Mouse (Mus musculus) G1E (cell line): ENCODE data around the gene Neb. TPM values are rescaled to one million over a fixed set of nuclear protein-coding genes. Genes with fewer than 3 reads are reported as not detected.

ENCODE experiments used
- ATAC-seq: 2 replicates; pipeline ENCODE4 v1.8.0; 2016; ENCODE audit warnings: mild to moderate bottlenecking; ENCODE audit not compliant: insufficient number of reproducible peaks, poor library complexity, low FRiP score, severe bottlenecking; ENCODE audit errors: extremely low read depth
- DNase-seq: peaks from one replicate; pipeline ENCODE4 v3.0.0; 2012; ENCODE audit warnings: low spot score
- H3K27me3 ChIP-seq: 2 replicates; pipeline ENCODE4 v1.6.1; 2012; ENCODE audit warnings: mild to moderate bottlenecking, low read length, inconsistent platforms; ENCODE audit not compliant: insufficient read depth
- H3K36me3 ChIP-seq: replicated peaks from 2 replicates; pipeline ENCODE3; 2012; ENCODE audit warnings: mild to moderate bottlenecking, inconsistent platforms
- H3K4me1 ChIP-seq: 2 replicates; pipeline ENCODE4 v1.6.1; 2012; ENCODE audit warnings: low read depth, low read length, inconsistent platforms, mixed read lengths; ENCODE audit not compliant: insufficient read depth
- H3K4me3 ChIP-seq: 2 replicates; pipeline ENCODE4 v1.5.1; 2012; ENCODE audit warnings: low read depth, mild to moderate bottlenecking, inconsistent platforms, low read length, moderate library complexity, mixed read lengths
- H3K9me3 ChIP-seq: replicated peaks from 2 replicates; pipeline ENCODE4 v1.6.1; 2012; ENCODE audit warnings: inconsistent platforms
- CTCF ChIP-seq: IDR thresholded peaks from 2 replicates; pipeline ENCODE4 v1.5.1; 2012; ENCODE audit warnings: low read depth, low read length, inconsistent platforms, mixed read lengths
- GATA1 ChIP-seq: IDR thresholded peaks from 2 replicates; pipeline ENCODE4 v1.6.1; 2012; ENCODE audit warnings: borderline replicate concordance, low read length, inconsistent platforms, mixed read lengths
- GATA2 ChIP-seq: IDR thresholded peaks from 2 replicates; pipeline ENCODE4 v1.6.1; 2012; ENCODE audit warnings: low read depth, low read length, inconsistent platforms, borderline replicate concordance
- POLR2AphosphoS5 ChIP-seq: IDR thresholded peaks from 2 replicates; pipeline ENCODE4 v1.6.1; 2012; ENCODE audit warnings: low read depth, low read length, inconsistent platforms; ENCODE audit not compliant: insufficient replicate concordance
- TAL1 ChIP-seq: conservative IDR thresholded peaks from 2 replicates; pipeline ENCODE4 v1.6.1; 2012; ENCODE audit warnings: low read depth, low read length, inconsistent platforms, mixed read lengths
- polyA plus RNA-seq: library from polyadenylated mRNA; stranded (reverse); fragments of >175 nt; gene quantifications from 2 replicates; pipeline ENCODE4 v1.2.3, GENCODE M21; 2012
- total RNA-seq, 2 experiments: library from RNA; stranded (forward) in 1 of 2; stranded (reverse) in 1 of 2; fragments of 200-1000 nt in 1 of 2; fragments of >200 nt in 1 of 2; fragmentation: Nextera tagmentation in 1 of 2; gene quantifications; 2 replicates each; pipeline ENCODE4 v1.2.3; 2014 to 2017

The Neb gene
- total and polyA plus RNA-seq, 3 experiments: 0.05 to 1.2 (median 0.75) TPM

- no peak for TF ChIP-seq GATA2
- TF ChIP-seq POLR2AphosphoS5: no peak
- no peak for TF ChIP-seq TAL1
- no peak for TF ChIP-seq GATA1
- TF ChIP-seq CTCF: no peak
Observed at GRCm38 (mm10) chr2:52310757-52311156, 67.5 kb downstream of the Neb start.

GRCm38 (mm10) chr2:52306635-52307034 is 71.6 kb downstream of the Neb start:
- no peak overlapping the region for H3K4me3 ChIP-seq
- peaks cover 15% of the 10 kb centered on the region for H3K4me1 ChIP-seq
- no peaks in the 10 kb centered on the region for H3K9me3 ChIP-seq
- H3K27me3 ChIP-seq: no peaks in the 10 kb centered on the region
- H3K36me3 ChIP-seq: no peaks in the 10 kb centered on the region
- TF ChIP-seq TAL1 (no peak), GATA1 (no peak), POLR2AphosphoS5 (no peak), GATA2 (no peak), CTCF (no peak)
- DNase-seq (no peak), ATAC-seq (no peak)

More at GRCm38 (mm10) chr2:52310757-52311156, 67.5 kb downstream of the Neb start:
- ATAC-seq: no peak
- Histone ChIP-seq H3K4me1 (peaks cover 41% of the 10 kb centered on the region), H3K36me3 (no peaks in the 10 kb centered on the region), H3K27me3 (no peaks in the 10 kb centered on the region), H3K4me3 (no peak overlapping the region), H3K9me3 (no peaks in the 10 kb centered on the region)
- no peak for DNase-seq

GRCm38 (mm10) chr2:52304554-52304953 is 73.7 kb downstream of the Neb start:
- DNase-seq (no peak), ATAC-seq (no peak)
- Histone ChIP-seq H3K4me1 (peaks cover 3% of the 10 kb centered on the region; the same call in 1 of the 2 replicates), H3K4me3 (no peak overlapping the region), H3K27me3 (no peaks in the 10 kb centered on the region), H3K36me3 (no peaks in the 10 kb centered on the region), H3K9me3 (no peaks in the 10 kb centered on the region)
- TF ChIP-seq CTCF (no peak), GATA2 (no peak), TAL1 (no peak), POLR2AphosphoS5 (no peak), GATA1 (no peak)

- H3K36me3 ChIP-seq: no peaks in the 10 kb centered on the region
- TF ChIP-seq GATA1: no peak
- TF ChIP-seq GATA2: no peak
- TF ChIP-seq CTCF: no peak
- no peak for TF ChIP-seq POLR2AphosphoS5
- TF ChIP-seq TAL1: no peak
Observed at GRCm38 (mm10) chr2:52303405-52303804, 74.9 kb downstream of the Neb start.

GRCm38 (mm10) chr2:52297969-52298368 is 80.3 kb downstream of the Neb start:
- no peak for ATAC-seq
- Histone ChIP-seq H3K4me3 (no peak overlapping the region), H3K9me3 (no peaks in the 10 kb centered on the region), H3K4me1 (0 out of 2 replicates have a peak, but pooled peaks cover 2% of the 10 kb centered on the region), H3K36me3 (no peaks in the 10 kb centered on the region), H3K27me3 (no peaks in the 10 kb centered on the region; the same call in 1 of the 2 replicates)
- DNase-seq: no peak
- TF ChIP-seq POLR2AphosphoS5: no peak
- no peak for TF ChIP-seq GATA1
- TF ChIP-seq TAL1: no peak
- no peak for TF ChIP-seq GATA2
- no peak for TF ChIP-seq CTCF

More at GRCm38 (mm10) chr2:52303405-52303804, 74.9 kb downstream of the Neb start:
- Histone ChIP-seq H3K9me3 (no peaks in the 10 kb centered on the region), H3K4me3 (no peak overlapping the region), H3K27me3 (no peaks in the 10 kb centered on the region), H3K4me1 (peaks cover 3% of the 10 kb centered on the region; the same call in 1 of the 2 replicates)
- no peak for DNase-seq
- ATAC-seq: no peak

- TF ChIP-seq GATA2: no peak
- TF ChIP-seq POLR2AphosphoS5: no peak
- TF ChIP-seq GATA1: no peak
- TF ChIP-seq TAL1: no peak
- TF ChIP-seq CTCF: no peak
- no peak for DNase-seq
- peaks cover 4% of the 10 kb centered on the region for H3K27me3 ChIP-seq
- no peaks in the 10 kb centered on the region for H3K9me3 ChIP-seq
- no peaks in the 10 kb centered on the region for H3K36me3 ChIP-seq
- ATAC-seq: no peak
- H3K4me3 ChIP-seq: no peak overlapping the region
- H3K4me1 ChIP-seq: 0 out of 2 replicates have a peak, but pooled peaks cover 2% of the 10 kb centered on the region
Observed at GRCm38 (mm10) chr2:52296779-52297178, 81.5 kb downstream of the Neb start.
